ENCODE assay signal across 8 mouse cellular contexts in genomic region chr3:108145534-108146445, GRCm38 (mm10). TPM values are rescaled to one million over a fixed set of nuclear protein-coding genes. Genes with fewer than 3 reads are reported as not detected.
DNase-seq lines count a peak whose midpoint lies in the region; ATAC-seq and TF ChIP-seq lines count a peak whose summit lies in the region.

Gene Gnai3 (minus strand): TSS chr3:108146146.

- peaks cover 34% of the 10 kb centered on the region for H3K4me1 ChIP-seq in forebrain, embryonic 10.5 days
- H3K4me1 ChIP-seq in heart, embryonic 15.5 days (replicated peaks): peaks cover 28% of the 10 kb centered on the region
- peaks cover 15 to 16% of the 10 kb centered on the region in 2 experiments for H3K4me1 ChIP-seq in liver, embryonic 14.5 days (replicated peaks; ENCODE audit: control insufficient read depth in 2 of 2, insufficient read depth in 2 of 2, low read length in 1 of 2)
- peaks cover 7% of the 10 kb centered on the region for H3K4me1 ChIP-seq in neural tube, embryonic 11.5 days (ENCODE audit: control insufficient read depth, insufficient read depth, low read length)
- no peaks in the 10 kb centered on the region; the same call in 1 of the 2 replicates for H3K4me1 ChIP-seq in stomach, postnatal 0 days (replicated peaks; ENCODE audit: control insufficient read depth, insufficient read depth)

- peak within 1 kb of the TSS; percentile 95 for H3K27ac ChIP-seq in forebrain, embryonic 10.5 days
- peak within 1 kb of the TSS; percentile 96 for H3K27ac ChIP-seq in heart, embryonic 15.5 days
- peak within 1 kb of the TSS; percentile 89 for H3K27ac ChIP-seq in liver, embryonic 14.5 days
- H3K27ac ChIP-seq in neural tube, embryonic 11.5 days (ENCODE audit: low read depth, low read length): peak within 1 kb of the TSS; percentile 82
- peak within 1 kb of the TSS; percentile 97 for H3K27ac ChIP-seq in stomach, postnatal 0 days (replicated peaks)

- H3K36me3 ChIP-seq in forebrain, embryonic 10.5 days (replicated peaks): peaks cover 6% of the 10 kb centered on the region; the same call in 1 of the 2 replicates
- no peaks in the 10 kb centered on the region for H3K36me3 ChIP-seq in heart, embryonic 15.5 days
- no peaks in the 10 kb centered on the region; the same call in 1 of the 2 replicates for H3K36me3 ChIP-seq in liver, embryonic 14.5 days (replicated peaks; ENCODE audit: control insufficient read depth, insufficient read depth, low read depth)
- no peaks in the 10 kb centered on the region for H3K36me3 ChIP-seq in neural tube, embryonic 11.5 days (ENCODE audit: control insufficient read depth, insufficient read depth, low read length)
- H3K36me3 ChIP-seq in stomach, postnatal 0 days (ENCODE audit: control insufficient read depth, insufficient read depth, low read length): no peaks in the 10 kb centered on the region

- H3K4me2 ChIP-seq in heart, embryonic 15.5 days: peak within 1 kb of the TSS; percentile 84
- H3K4me2 ChIP-seq in liver, embryonic 14.5 days (ENCODE audit: low read depth): peak within 1 kb of the TSS; percentile 97
- H3K4me2 ChIP-seq in neural tube, embryonic 11.5 days (ENCODE audit: low read depth): peak within 1 kb of the TSS; percentile 67
- H3K4me2 ChIP-seq in stomach, postnatal 0 days (replicated peaks; ENCODE audit: low read depth): peak within 1 kb of the TSS; percentile 76

- H3K9me3 ChIP-seq in forebrain, embryonic 10.5 days: no peaks in the 10 kb centered on the region
- H3K9me3 ChIP-seq in heart, embryonic 15.5 days (replicated peaks): no peaks in the 10 kb centered on the region
- H3K9me3 ChIP-seq in liver, embryonic 14.5 days (ENCODE audit: control insufficient read depth, low read length): no peaks in the 10 kb centered on the region
- H3K9me3 ChIP-seq in neural tube, embryonic 11.5 days (ENCODE audit: control insufficient read depth, low read length): no peaks in the 10 kb centered on the region
- H3K9me3 ChIP-seq in stomach, postnatal 0 days (ENCODE audit: control insufficient read depth, low read length): no peaks in the 10 kb centered on the region

- no peaks in the 10 kb centered on the region for H3K27me3 ChIP-seq in forebrain, embryonic 10.5 days (ENCODE audit: poor library complexity, severe bottlenecking)
- peaks cover 4% of the 10 kb centered on the region; the same call in 1 of the 2 replicates for H3K27me3 ChIP-seq in heart, embryonic 15.5 days
- H3K27me3 ChIP-seq in liver, embryonic 14.5 days (ENCODE audit: control insufficient read depth, insufficient read depth, low read length): no peaks in the 10 kb centered on the region
- no peaks in the 10 kb centered on the region for H3K27me3 ChIP-seq in neural tube, embryonic 11.5 days (ENCODE audit: control insufficient read depth, insufficient read depth, low read length)
- H3K27me3 ChIP-seq in stomach, postnatal 0 days (ENCODE audit: control insufficient read depth, insufficient read depth, low read length): no peaks in the 10 kb centered on the region

- WGBS in forebrain, embryonic 10.5 days: under 1% methylated on average over 63 of the region's 63 CpGs
- under 1% methylated on average over 63 of the region's 63 CpGs for WGBS in heart, embryonic 15.5 days
- WGBS in liver, embryonic 14.5 days (ENCODE audit: insufficient replicate concordance): 0% methylated on average over 63 of the region's 63 CpGs
- under 1% methylated on average over 63 of the region's 63 CpGs for WGBS in neural tube, embryonic 11.5 days
- under 1% methylated on average over 63 of the region's 63 CpGs for WGBS in stomach, postnatal 0 days

- TF ChIP-seq EP300 in liver, embryonic 14.5 days (IDR thresholded peaks at IDR 0.05; ENCODE audit: low read depth): peak; percentile 43; the same call in 1 of the 2 replicates
- no peak for TF ChIP-seq EP300 in stomach, postnatal 0 days (optimal IDR thresholded peaks at IDR 0.05)

- H3K9ac ChIP-seq in heart, embryonic 15.5 days: peak within 1 kb of the TSS; percentile 87
- peak within 1 kb of the TSS; percentile 94 for H3K9ac ChIP-seq in liver, embryonic 14.5 days (replicated peaks)
- H3K9ac ChIP-seq in neural tube, embryonic 11.5 days (ENCODE audit: low read length): peak within 1 kb of the TSS; percentile 92
- peak within 1 kb of the TSS; percentile 95 for H3K9ac ChIP-seq in stomach, postnatal 0 days (ENCODE audit: low read length)

- peak; percentile 86 to 90 for DNase-seq in CD8-positive naive resting alpha-beta T cell, adult 2 months (ENCODE audit: low read depth in 2 of 2, low spot score in 2 of 2)
- peak; percentile 87 for DNase-seq in c-Kit-positive CD71-negative TER-119-negative erythroid progenitor cells, embryonic 14.5 days (ENCODE audit: low read depth)
- DNase-seq in forebrain, embryonic 10.5 days (ENCODE audit: extremely low spot score, low spot score): peak; percentile 97
- DNase-seq in kidney, postnatal 25 days: peak; percentile 94 to 96
- DNase-seq in liver, embryonic 14.5 days (ENCODE audit: low read depth in 3 of 3, low spot score in 3 of 3): peak; percentile 88 to 91 (median 89)
- DNase-seq in neural tube, embryonic 11.5 days (ENCODE audit: low spot score): peak; percentile 92
- peak; percentile 94 for DNase-seq in stomach, postnatal 0 days (ENCODE audit: low spot score)

- H3K4me3 ChIP-seq in forebrain, embryonic 10.5 days: peak within 1 kb of the TSS; percentile 83
- peak within 1 kb of the TSS; percentile 94 for H3K4me3 ChIP-seq in heart, embryonic 15.5 days
- H3K4me3 ChIP-seq in liver, embryonic 14.5 days (ENCODE audit: insufficient read depth in 1 of 2, low read depth in 2 of 2, low read length in 2 of 2): peak within 1 kb of the TSS; percentile 77 to 95
- peak within 1 kb of the TSS; percentile 94 for H3K4me3 ChIP-seq in neural tube, embryonic 11.5 days (ENCODE audit: low read depth, low read length)
- H3K4me3 ChIP-seq in stomach, postnatal 0 days (ENCODE audit: low read depth, low read length): peak within 1 kb of the TSS; percentile 98

- peak; percentile 59; the same call in 1 of the 2 replicates for TF ChIP-seq CTCF in liver, embryonic 14.5 days (IDR thresholded peaks at IDR 0.05; ENCODE audit: low read depth)
- peak; percentile 44 for TF ChIP-seq CTCF in stomach, postnatal 0 days (IDR thresholded peaks at IDR 0.05; ENCODE audit: low read depth)

- peak; percentile 89 for ATAC-seq in heart, embryonic 15.5 days (replicated peaks; ENCODE audit: insufficient number of reproducible peaks, insufficient read depth, low FRiP score, low read depth)
- ATAC-seq in liver, embryonic 14.5 days (ENCODE audit: insufficient read depth): peak; percentile 96
- peak; percentile 92 for ATAC-seq in neural tube, embryonic 11.5 days (ENCODE audit: insufficient read depth, low FRiP score, low TSS enrichment)
- peak; percentile 94 for ATAC-seq in stomach, postnatal 0 days (ENCODE audit: low FRiP score, low TSS enrichment)

RNA-seq across cellular contexts. Expression of gene Gnai3, which starts in this region (rescaled TPM):
- 202 and 207 TPM in 2 replicates for polyA plus RNA-seq in forebrain, embryonic 10.5 days (2016; fragmentation: Nextera tagmentation; extraction: Ambion mirVana)
- 65.9 and 80.3 TPM in 2 replicates for polyA plus RNA-seq in heart, embryonic 15.5 days (2015; fragmentation: Nextera tagmentation; extraction: Ambion mirVana)
- 18.4 and 28.7 TPM in 2 replicates for polyA plus RNA-seq in liver, embryonic 14.5 days (2012; rRNA removed)
- 57.4 and 58.0 TPM in 2 replicates for polyA plus RNA-seq in liver, embryonic 14.5 days (2014; fragmentation: Nextera tagmentation; extraction: Ambion mirVana)
- polyA plus RNA-seq in neural tube, embryonic 11.5 days (2014; fragmentation: Nextera tagmentation; extraction: Ambion mirVana): 210 and 217 TPM in 2 replicates
- 107 and 112 TPM in 2 replicates for polyA plus RNA-seq in stomach, postnatal 0 days (2015; fragmentation: Nextera tagmentation; extraction: Ambion mirVana)

Comparison
In these comparisons a context has a peak if more than half of its experiments do, and no peak if none do; other contexts are left out.
1. Peak in every context shown above with its lines: DNase-seq, ATAC-seq, H3K4me3 ChIP-seq and H3K27ac ChIP-seq.